Comparison of ENCODE assay signal across 29 mouse cellular contexts in genomic region chr16:50498909-50499308, GRCm38 (mm10).
"Had no signal": no experiment of that assay in that cellular context is flagged by ENCODE, and none has a peak within 500 bp of the region (broad histone marks: within the 10 kb centered on the region; RNA-seq: fewer than 3 reads in every experiment).

No protein-coding gene starts in this region.

- H3K4me2 ChIP-seq: limb, embryonic 12.5 days; limb, embryonic 13.5 days; limb, embryonic 15.5 days; liver, embryonic 13.5 days; liver, embryonic 15.5 days; lung, embryonic 14.5 days; lung, embryonic 15.5 days; midbrain, embryonic 11.5 days; midbrain, embryonic 12.5 days; midbrain, embryonic 13.5 days; midbrain, embryonic 15.5 days had no signal

- H3K36me3 ChIP-seq: limb, embryonic 10.5 days; limb, embryonic 12.5 days; limb, embryonic 13.5 days; limb, embryonic 15.5 days; liver, embryonic 13.5 days; liver, embryonic 15.5 days; lung, embryonic 15.5 days; midbrain, embryonic 10.5 days; midbrain, embryonic 12.5 days; midbrain, embryonic 13.5 days; midbrain, embryonic 15.5 days had no signal

- H3K4me1 ChIP-seq: limb, embryonic 10.5 days; limb, embryonic 12.5 days; limb, embryonic 13.5 days; limb, embryonic 15.5 days; liver, embryonic 13.5 days; liver, embryonic 15.5 days; lung, embryonic 15.5 days; megakaryocyte, embryonic 14.5 days; midbrain, embryonic 10.5 days; midbrain, embryonic 12.5 days; midbrain, embryonic 13.5 days; midbrain, embryonic 15.5 days had no signal

- H3K9me3 ChIP-seq: limb, embryonic 10.5 days; limb, embryonic 12.5 days; limb, embryonic 13.5 days; limb, embryonic 15.5 days; liver, embryonic 13.5 days; liver, embryonic 15.5 days; lung, embryonic 15.5 days; midbrain, embryonic 10.5 days; midbrain, embryonic 12.5 days; midbrain, embryonic 13.5 days; midbrain, embryonic 15.5 days had no signal

- H3K4me3 ChIP-seq: left cerebral cortex, adult 2 months; limb, embryonic 10.5 days; limb, embryonic 12.5 days; limb, embryonic 13.5 days; limb, embryonic 15.5 days; liver, embryonic 13.5 days; liver, embryonic 15.5 days; lung, embryonic 15.5 days; megakaryocyte, embryonic 14.5 days; midbrain, embryonic 10.5 days; midbrain, embryonic 12.5 days; midbrain, embryonic 13.5 days; midbrain, embryonic 15.5 days; myocyte had no signal

- H3K27ac ChIP-seq: left cerebral cortex, adult 2 months; limb, embryonic 10.5 days; limb, embryonic 12.5 days; limb, embryonic 13.5 days; limb, embryonic 15.5 days; liver, embryonic 13.5 days; liver, embryonic 14.5 days; liver, embryonic 15.5 days; lung, embryonic 15.5 days; macrophage; midbrain, embryonic 10.5 days; midbrain, embryonic 12.5 days; midbrain, embryonic 13.5 days; midbrain, embryonic 15.5 days had no signal

- DNase-seq: left cerebral cortex, postnatal 4 days; liver; liver, embryonic 13.5 days; lung, adult 18-20 months; lung, adult 2 months; lung, embryonic 14.5 days; lung, postnatal 10 days; lung, postnatal 14 days; lung, postnatal 36 days; lung, postnatal 4 days; midbrain, embryonic 14.5 days had no signal

- H3K27me3 ChIP-seq: limb, embryonic 12.5 days; limb, embryonic 13.5 days; limb, embryonic 15.5 days; liver, embryonic 13.5 days; liver, embryonic 15.5 days; lung, embryonic 15.5 days; megakaryocyte, embryonic 14.5 days; midbrain, embryonic 12.5 days; midbrain, embryonic 13.5 days; midbrain, embryonic 15.5 days had no signal

- ATAC-seq: lung, postnatal 0 days; midbrain, embryonic 13.5 days; midbrain, embryonic 15.5 days; midbrain, embryonic 16.5 days had no signal

- H3K9ac ChIP-seq: limb, embryonic 12.5 days; limb, embryonic 13.5 days; limb, embryonic 15.5 days; liver, embryonic 13.5 days; liver, embryonic 14.5 days; liver, embryonic 15.5 days; lung, embryonic 14.5 days; lung, embryonic 15.5 days; midbrain, embryonic 12.5 days; midbrain, embryonic 13.5 days; midbrain, embryonic 15.5 days had no signal
